Mouse (Mus musculus) forebrain, embryonic 14.5 days (tissue): ENCODE measurements around the gene BC067074. TPM values are rescaled to one million over a fixed set of nuclear protein-coding genes. Genes with fewer than 3 reads are reported as not detected.
"Not testable (repeated sequence)": the region's sequence is repeated elsewhere in the genome, so short reads cannot be mapped to it uniquely, and the experiment has no call there.

Source experiments
- ATAC-seq: fragments of 200-750 bp; cut with Nextera tagmentation; 2 replicates; pipeline ENCODE4 v1.8.0; 2017; ENCODE audit warnings: mild to moderate bottlenecking, moderate library complexity
- DNase-seq: peaks from one replicate; pipeline ENCODE4 v3.0.0-alpha.2; 2015; ENCODE audit warnings: low spot score
- H3K27ac ChIP-seq: fragments of 300-500 bp; sonication (generic); 2 replicates; pipeline ENCODE4 v1.5.1; 2014; ENCODE audit warnings: low read depth, mild to moderate bottlenecking, control low read depth, low read length, moderate library complexity
- H3K27me3 ChIP-seq: fragments of 300-500 bp; sonication (generic); replicated peaks from 2 replicates; pipeline ENCODE4 v1.6.1; 2014; ENCODE audit warnings: low read length, control low read depth, mixed read lengths; ENCODE audit not compliant: control insufficient read depth, insufficient read depth
- H3K36me3 ChIP-seq: fragments of 300-500 bp; sonication (generic); 2 replicates; pipeline ENCODE4 v1.6.1; 2014; ENCODE audit warnings: low read length, control low read depth; ENCODE audit not compliant: control insufficient read depth, insufficient read depth
- H3K4me1 ChIP-seq: fragments of 300-500 bp; sonication (generic); 2 replicates; pipeline ENCODE4 v1.6.1; 2014; ENCODE audit warnings: antibody characterized with exemption, low read length, control low read depth; ENCODE audit not compliant: control insufficient read depth, insufficient read depth
- H3K4me2 ChIP-seq: fragments of 300-500 bp; sonication (generic); 2 replicates; pipeline ENCODE4 v1.6.1; 2014; ENCODE audit warnings: mild to moderate bottlenecking, control low read depth, low read length
- H3K4me3 ChIP-seq: fragments of 300-500 bp; sonication (generic); 2 replicates; pipeline ENCODE4 v1.5.1; 2014; ENCODE audit warnings: low read depth, low read length, control low read depth
- H3K9ac ChIP-seq: fragments of 300-500 bp; sonication (generic); 2 replicates; pipeline ENCODE4 v1.6.1; 2014; ENCODE audit warnings: mild to moderate bottlenecking, low read length, control low read depth, moderate library complexity
- H3K9me3 ChIP-seq: fragments of 300-500 bp; sonication (generic); replicated peaks from 2 replicates; pipeline ENCODE4 v1.6.1; 2016; ENCODE audit warnings: low read length, control low read depth, mixed read lengths; ENCODE audit not compliant: control insufficient read depth
- WGBS: fragments of 180-500 bp; shearing (Covaris S2); extraction: QIAGEN DNeasy Blood & Tissue Kit; methylation state at CpG from one replicate; pipeline ENCODE4 v1.1.7; 2014; 5-methylcytosine and 5-hydroxymethylcytosine counted together
- polyA plus RNA-seq: library from polyadenylated mRNA; unstranded; fragments of >200 nt; fragmentation: Nextera tagmentation; extraction: Ambion mirVana; gene quantifications from 2 replicates; pipeline ENCODE4 v1.2.1, GENCODE M21; 2014

Gene BC067074
- polyA plus RNA-seq: 0.52 TPM in 2 replicates

GRCm38 (mm10) chr13:113292975-113293706 lies at the start of gene BC067074:
Gene BC067074, plus strand, starts transcription at chr13:113293159.
- Histone ChIP-seq H3K9me3 (no peaks in the 10 kb centered on the region), H3K36me3 (no peaks in the 10 kb centered on the region), H3K27me3 (peaks cover 3% of the 10 kb centered on the region; the same call in 1 of the 2 replicates), H3K9ac (peak within 1 kb of the TSS; percentile 65), H3K4me1 (peaks cover 6% of the 10 kb centered on the region; the same call in 1 of the 2 replicates), H3K27ac (no peak within 1 kb of the TSS), H3K4me2 (peak within 1 kb of the TSS; percentile 92), H3K4me3 (peak within 1 kb of the TSS; percentile 52)
- under 1% methylated on average over 68 of the region's 75 CpGs for WGBS
- DNase-seq (peak; percentile 76), ATAC-seq (peak; percentile 87)

- WGBS: 87% methylated on average over 8 of the region's 8 CpGs
- ATAC-seq: no peak
- Histone ChIP-seq H3K4me3 (no peak overlapping the region), H3K9ac (no peak overlapping the region), H3K4me1 (no peaks in the 10 kb centered on the region), H3K27ac (no peak overlapping the region), H3K36me3 (no peaks in the 10 kb centered on the region), H3K27me3 (no peaks in the 10 kb centered on the region), H3K4me2 (no peak overlapping the region), H3K9me3 (no peaks in the 10 kb centered on the region)
- no peak for DNase-seq
These were observed 47.9 kb upstream of the BC067074 start for GRCm38 (mm10) chr13:113245025-113245424.

- ATAC-seq, H3K4me3 ChIP-seq, H3K9me3 ChIP-seq, H3K27ac ChIP-seq, H3K9ac ChIP-seq, DNase-seq, H3K36me3 ChIP-seq, H3K4me1 ChIP-seq, H3K27me3 ChIP-seq, H3K4me2 ChIP-seq: not testable (repeated sequence)
- WGBS: 85% methylated on average over 7 of the region's 7 CpGs
These were observed 40.4 kb upstream of the BC067074 start for GRCm38 (mm10) chr13:113252580-113252979.

GRCm38 (mm10) chr13:113256766-113257165 lies 36.2 kb upstream of the BC067074 start:
- 95% methylated on average over 2 of the region's 2 CpGs for WGBS
- Histone ChIP-seq H3K27ac (no peak overlapping the region), H3K36me3 (no peaks in the 10 kb centered on the region), H3K9me3 (no peaks in the 10 kb centered on the region), H3K27me3 (no peaks in the 10 kb centered on the region), H3K4me2 (no peak overlapping the region), H3K4me3 (no peak overlapping the region), H3K9ac (no peak overlapping the region), H3K4me1 (no peaks in the 10 kb centered on the region)
- DNase-seq: no peak
- ATAC-seq: no peak

- no peak overlapping the region for H3K4me3 ChIP-seq
- H3K9ac ChIP-seq: no peak overlapping the region
- H3K9me3 ChIP-seq: no peaks in the 10 kb centered on the region
- DNase-seq: no peak
- no peaks in the 10 kb centered on the region for H3K4me1 ChIP-seq
- H3K27me3 ChIP-seq: no peaks in the 10 kb centered on the region
- WGBS: 35% methylated on average over 5 of the region's 5 CpGs
- ATAC-seq: no peak
- no peaks in the 10 kb centered on the region for H3K36me3 ChIP-seq
- H3K27ac ChIP-seq: no peak overlapping the region
- H3K4me2 ChIP-seq: no peak overlapping the region
These were observed 35.8 kb upstream of the BC067074 start for GRCm38 (mm10) chr13:113257190-113257589.

- Histone ChIP-seq H3K27me3 (no peaks in the 10 kb centered on the region), H3K4me2 (no peak overlapping the region), H3K4me1 (no peaks in the 10 kb centered on the region; the same call in 1 of the 2 replicates), H3K9me3 (no peaks in the 10 kb centered on the region), H3K27ac (no peak overlapping the region), H3K36me3 (no peaks in the 10 kb centered on the region), H3K9ac (no peak overlapping the region), H3K4me3 (no peak overlapping the region)
- no peak for ATAC-seq
- no peak for DNase-seq
- 90% methylated on average over 5 of the region's 5 CpGs for WGBS
These were observed 33.7 kb upstream of the BC067074 start for GRCm38 (mm10) chr13:113259237-113259636.

GRCm38 (mm10) chr13:113262822-113263221 lies 30.1 kb upstream of the BC067074 start:
- Histone ChIP-seq H3K27me3 (no peaks in the 10 kb centered on the region), H3K9me3 (no peaks in the 10 kb centered on the region), H3K27ac (no peak overlapping the region), H3K9ac (no peak overlapping the region), H3K4me1 (no peaks in the 10 kb centered on the region; the same call in 1 of the 2 replicates), H3K4me2 (no peak overlapping the region), H3K36me3 (no peaks in the 10 kb centered on the region), H3K4me3 (no peak overlapping the region)
- peak; percentile 54; the same call in 1 of the 2 replicates for ATAC-seq
- 60% methylated on average over 12 of the region's 12 CpGs for WGBS
- DNase-seq: peak; percentile 75

- no peak overlapping the region for H3K4me2 ChIP-seq
- 31% methylated on average over 13 of the region's 13 CpGs for WGBS
- ATAC-seq (no peak), DNase-seq (peak; percentile 62)
- no peaks in the 10 kb centered on the region for H3K27me3 ChIP-seq
- H3K4me3 ChIP-seq: no peak overlapping the region
- H3K4me1 ChIP-seq: no peaks in the 10 kb centered on the region; the same call in 1 of the 2 replicates
- no peaks in the 10 kb centered on the region for H3K36me3 ChIP-seq
- no peak overlapping the region for H3K9ac ChIP-seq
- H3K27ac ChIP-seq: no peak overlapping the region
- no peaks in the 10 kb centered on the region for H3K9me3 ChIP-seq
These were observed 27.7 kb upstream of the BC067074 start for GRCm38 (mm10) chr13:113265257-113265656.

GRCm38 (mm10) chr13:113266495-113266951 lies 26.4 kb upstream of the BC067074 start:
- H3K9ac ChIP-seq: no peak overlapping the region
- no peak overlapping the region for H3K4me2 ChIP-seq
- no peaks in the 10 kb centered on the region for H3K9me3 ChIP-seq
- ATAC-seq: 0 out of 2 replicates have a peak, but pooled peaks have one; percentile 16
- no peaks in the 10 kb centered on the region; the same call in 1 of the 2 replicates for H3K4me1 ChIP-seq
- H3K36me3 ChIP-seq: no peaks in the 10 kb centered on the region
- 30% methylated on average over 9 of the region's 9 CpGs for WGBS
- no peaks in the 10 kb centered on the region for H3K27me3 ChIP-seq
- H3K4me3 ChIP-seq: no peak overlapping the region
- DNase-seq: peak; percentile 89
- H3K27ac ChIP-seq: no peak overlapping the region
